Mouse (Mus musculus): ENCODE data around the gene Xiap. TPM values are rescaled to one million over a fixed set of nuclear protein-coding genes. Genes with fewer than 3 reads are reported as not detected.

The Xiap gene
- polyA plus RNA-seq, 1 experiment, result 32.3 TPM

Other genes starting within 250 kb of the Xiap start
- gene Thoc2, start 139.0 kb upstream of the Xiap start, polyA plus RNA-seq (2012; rRNA removed), result 40.6 and 46.4 TPM in 2 replicates
- gene Stag2, start 89.6 kb downstream of the Xiap start, polyA plus RNA-seq (2012; rRNA removed), result 28.9 and 32.9 TPM in 2 replicates

Measured in urinary bladder, adult 2 months (tissue).